Mouse (Mus musculus) embryonic facial prominence, embryonic 14.5 days (tissue): Measurements from ENCODE around the gene Iqck. TPM values are rescaled to one million over a fixed set of nuclear protein-coding genes. Genes with fewer than 3 reads are reported as not detected.

Experiments
- ATAC-seq: fragments of 200-750 bp; cut with Nextera tagmentation; 2 replicates; pipeline ENCODE4 v1.8.0; 2017; ENCODE audit warnings: low read depth, moderate number of reproducible peaks, moderate TSS enrichment
- DNase-seq: peaks from one replicate; pipeline ENCODE4 v3.0.0-alpha.2; 2015; ENCODE audit warnings: low spot score
- H3K27ac ChIP-seq: fragments of 300-500 bp; sonication (generic); replicated peaks from 2 replicates; pipeline ENCODE4 v1.5.1; 2014; ENCODE audit warnings: low read depth, mild to moderate bottlenecking, low read length, moderate library complexity
- H3K27me3 ChIP-seq: fragments of 300-500 bp; sonication (generic); replicated peaks from 2 replicates; pipeline ENCODE4 v1.6.1; 2014; ENCODE audit warnings: low read length; ENCODE audit not compliant: control insufficient read depth, insufficient read depth
- H3K36me3 ChIP-seq: fragments of 300-500 bp; sonication (generic); 2 replicates; pipeline ENCODE4 v1.6.1; 2014; ENCODE audit warnings: low read length, mixed read lengths; ENCODE audit not compliant: control insufficient read depth, insufficient read depth
- H3K4me1 ChIP-seq: fragments of 300-500 bp; sonication (generic); 2 replicates; pipeline ENCODE4 v1.6.1; 2014; ENCODE audit warnings: antibody characterized with exemption, low read length; ENCODE audit not compliant: control insufficient read depth, insufficient read depth
- H3K4me2 ChIP-seq: fragments of 300-500 bp; sonication (generic); 2 replicates; pipeline ENCODE4 v1.6.1; 2014; ENCODE audit warnings: low read depth, mild to moderate bottlenecking, low read length, moderate library complexity, mixed read lengths
- H3K4me3 ChIP-seq: fragments of 300-500 bp; sonication (generic); 2 replicates; pipeline ENCODE4 v1.5.1; 2014; ENCODE audit warnings: low read depth, mild to moderate bottlenecking, low read length
- H3K9ac ChIP-seq: fragments of 300-500 bp; sonication (generic); 2 replicates; pipeline ENCODE4 v1.6.1; 2014; ENCODE audit warnings: low read depth, mild to moderate bottlenecking, low read length, moderate library complexity, mixed read lengths
- H3K9me3 ChIP-seq: fragments of 300-500 bp; sonication (generic); 2 replicates; pipeline ENCODE4 v1.6.1; 2016; ENCODE audit warnings: low read length; ENCODE audit not compliant: control insufficient read depth
- WGBS: fragments of 180-500 bp; shearing (Covaris S2); extraction: QIAGEN DNeasy Blood & Tissue Kit; methylation state at CpG from one replicate; pipeline ENCODE4 v1.1.7; 2014; 5-methylcytosine and 5-hydroxymethylcytosine counted together
- polyA plus RNA-seq: library from polyadenylated mRNA; unstranded; fragments of >200 nt; fragmentation: Nextera tagmentation; extraction: Ambion mirVana; gene quantifications from 2 replicates; pipeline ENCODE4 v1.2.1, GENCODE M21; 2014

The Iqck gene
- polyA plus RNA-seq, 1 experiment from 2014 or later: 4.5 TPM

DNA sequence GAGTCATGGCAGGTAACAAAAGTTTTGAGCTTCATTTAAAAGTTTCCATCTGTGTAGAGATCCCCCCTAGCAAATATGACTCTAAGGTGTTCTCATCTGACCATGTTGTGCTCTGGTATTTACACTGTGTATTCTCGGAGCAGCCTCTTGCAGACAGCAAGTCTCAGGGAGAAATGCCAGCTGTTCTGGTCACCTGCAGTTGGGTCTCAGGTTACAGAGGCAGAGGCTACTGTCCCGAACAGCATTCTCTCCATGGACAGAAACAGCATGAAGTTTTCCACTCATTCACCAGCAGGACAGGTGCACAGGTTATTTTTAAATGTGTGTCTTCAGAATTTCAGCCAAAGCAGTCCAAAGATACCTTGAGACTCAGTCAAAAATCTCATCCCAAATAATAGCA lies 89.3 kb downstream of the Iqck start:
- no peak overlapping the region for H3K4me3 ChIP-seq
- H3K4me1 ChIP-seq: no peaks in the 10 kb centered on the region
- no peaks in the 10 kb centered on the region for H3K9me3 ChIP-seq
- H3K27ac ChIP-seq: no peak overlapping the region
- DNase-seq: peak; percentile 50
- no peaks in the 10 kb centered on the region for H3K27me3 ChIP-seq
- H3K9ac ChIP-seq: no peak overlapping the region
- no peaks in the 10 kb centered on the region for H3K36me3 ChIP-seq
- 0 out of 2 replicates have a peak, but pooled peaks have one; percentile 44 for ATAC-seq
- 9% methylated on average over 2 of the region's 2 CpGs for WGBS
- no peak overlapping the region for H3K4me2 ChIP-seq

GRCm38 (mm10) chr7:118947241-118947640 lies 91.7 kb downstream of the Iqck start:
- H3K4me3 ChIP-seq: no peak overlapping the region
- H3K9me3 ChIP-seq: no peaks in the 10 kb centered on the region
- H3K27ac ChIP-seq: no peak overlapping the region
- no peaks in the 10 kb centered on the region for H3K36me3 ChIP-seq
- no peak overlapping the region for H3K9ac ChIP-seq
- DNase-seq (no peak), ATAC-seq (no peak)
- no peaks in the 10 kb centered on the region for H3K4me1 ChIP-seq
- no peak overlapping the region for H3K4me2 ChIP-seq
- H3K27me3 ChIP-seq: no peaks in the 10 kb centered on the region
- WGBS: 40% methylated on average over 3 of the region's 3 CpGs

DNA sequence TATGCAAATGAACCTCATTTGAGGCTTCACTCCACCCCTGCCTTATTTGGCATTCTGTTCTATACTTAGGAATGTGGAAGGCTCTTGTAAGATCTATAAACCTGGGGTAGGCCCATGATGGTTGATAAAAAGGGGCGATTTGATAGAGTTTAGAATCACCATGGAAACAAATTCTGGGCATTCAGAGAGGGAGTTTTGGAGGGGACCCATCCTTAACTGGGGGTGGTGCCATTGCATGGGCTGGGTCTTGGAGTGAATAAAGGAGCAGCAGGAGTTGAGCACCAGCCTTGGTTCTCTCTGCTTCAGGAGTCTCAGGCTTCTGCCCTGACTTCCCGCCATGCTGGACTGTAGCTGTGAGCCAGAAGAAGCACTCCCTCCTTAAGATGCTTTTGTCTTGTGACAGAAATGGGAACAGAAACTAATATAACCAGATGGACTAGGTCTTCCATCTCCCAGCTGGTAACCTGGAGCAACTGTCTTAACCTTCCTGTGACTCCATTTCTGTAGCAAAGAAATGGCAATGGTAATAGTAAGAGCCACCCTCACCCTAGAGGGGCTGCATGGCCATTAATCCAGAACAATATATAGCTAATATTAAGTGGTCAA lies 93.2 kb downstream of the Iqck start:
- H3K9ac ChIP-seq: no peak overlapping the region
- no peaks in the 10 kb centered on the region for H3K36me3 ChIP-seq
- H3K27me3 ChIP-seq: no peaks in the 10 kb centered on the region
- no peaks in the 10 kb centered on the region for H3K4me1 ChIP-seq
- no peak overlapping the region for H3K27ac ChIP-seq
- DNase-seq: no peak
- H3K9me3 ChIP-seq: no peaks in the 10 kb centered on the region
- 66% methylated on average over 2 of the region's 2 CpGs for WGBS
- no peak overlapping the region for H3K4me2 ChIP-seq
- no peak overlapping the region for H3K4me3 ChIP-seq
- ATAC-seq: no peak

- 46% methylated on average over 7 of the region's 7 CpGs for WGBS
- peak; percentile 59 for DNase-seq
- H3K4me2 ChIP-seq: no peak overlapping the region
Measured at GRCm38 (mm10) chr7:118949749-118950148, 94.2 kb downstream of the Iqck start.

GRCm38 (mm10) chr7:118953626-118954282 lies 98.2 kb downstream of the Iqck start:
- H3K36me3 ChIP-seq: no peaks in the 10 kb centered on the region
- H3K9me3 ChIP-seq: no peaks in the 10 kb centered on the region
- no peak overlapping the region for H3K9ac ChIP-seq
- H3K27ac ChIP-seq: no peak overlapping the region
- DNase-seq (no peak), ATAC-seq (no peak)
- H3K4me1 ChIP-seq: no peaks in the 10 kb centered on the region
- WGBS: 61% methylated on average over 11 of the region's 11 CpGs
- no peak overlapping the region for H3K4me3 ChIP-seq
- H3K27me3 ChIP-seq: no peaks in the 10 kb centered on the region
- no peak overlapping the region for H3K4me2 ChIP-seq

More at GRCm38 (mm10) chr7:118949749-118950148, 94.2 kb downstream of the Iqck start:
- H3K4me3 ChIP-seq: no peak overlapping the region
- no peak overlapping the region for H3K9ac ChIP-seq
- no peaks in the 10 kb centered on the region for H3K36me3 ChIP-seq
- ATAC-seq: no peak
- no peaks in the 10 kb centered on the region for H3K27me3 ChIP-seq
- H3K27ac ChIP-seq: no peak overlapping the region
- H3K4me1 ChIP-seq: no peaks in the 10 kb centered on the region
- no peaks in the 10 kb centered on the region for H3K9me3 ChIP-seq

- 96% methylated on average over 1 of the region's 1 CpGs for WGBS
- no peak for ATAC-seq
- no peaks in the 10 kb centered on the region for H3K27me3 ChIP-seq
Measured at GRCm38 (mm10) chr7:118954968-118955367, 99.4 kb downstream of the Iqck start.

DNA sequence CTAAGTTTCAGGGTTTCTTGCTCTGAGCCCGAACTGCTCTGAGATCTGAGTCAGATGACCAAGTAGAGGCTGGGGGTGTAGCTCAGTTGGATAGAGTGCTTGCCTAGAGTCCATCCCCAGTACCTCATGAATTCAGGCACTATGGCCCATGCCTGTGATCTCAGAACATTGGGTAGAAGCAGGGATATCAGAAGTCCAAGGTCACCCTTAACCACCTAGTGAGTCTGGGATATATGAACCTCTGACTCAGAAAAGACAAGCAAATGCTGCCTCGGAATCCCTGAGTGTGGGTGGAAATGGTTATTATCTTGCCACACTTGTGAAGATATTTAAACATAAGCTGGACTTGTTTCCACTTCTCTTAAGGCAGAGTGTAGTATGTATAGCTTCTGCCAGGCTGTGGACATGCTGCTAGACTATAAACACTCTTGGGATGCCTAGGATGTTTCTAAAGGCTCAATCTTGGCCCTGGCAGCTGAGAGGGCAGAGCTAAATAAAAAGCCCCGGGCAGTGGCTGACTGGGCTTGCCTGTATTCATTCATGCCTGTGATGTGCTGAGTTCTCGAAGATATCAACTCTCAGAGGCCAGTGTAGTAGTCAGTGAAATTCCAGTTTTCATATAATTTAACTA lies 101.2 kb downstream of the Iqck start:
- no peak for ATAC-seq
- no peak overlapping the region for H3K4me3 ChIP-seq
- H3K4me2 ChIP-seq: no peak overlapping the region
- WGBS: 70% methylated on average over 4 of the region's 4 CpGs
- H3K9ac ChIP-seq: no peak overlapping the region
- H3K4me1 ChIP-seq: no peaks in the 10 kb centered on the region
- H3K27me3 ChIP-seq: no peaks in the 10 kb centered on the region
- H3K36me3 ChIP-seq: no peaks in the 10 kb centered on the region
- DNase-seq: no peak
- no peak overlapping the region for H3K27ac ChIP-seq
- no peaks in the 10 kb centered on the region for H3K9me3 ChIP-seq

More at GRCm38 (mm10) chr7:118954968-118955367, 99.4 kb downstream of the Iqck start:
- Histone ChIP-seq H3K9me3 (no peaks in the 10 kb centered on the region), H3K27ac (no peak overlapping the region), H3K4me1 (no peaks in the 10 kb centered on the region), H3K36me3 (no peaks in the 10 kb centered on the region), H3K9ac (no peak overlapping the region), H3K4me3 (no peak overlapping the region), H3K4me2 (no peak overlapping the region)
- no peak for DNase-seq

GRCm38 (mm10) chr7:118959209-118959608 lies 103.7 kb downstream of the Iqck start:
- Histone ChIP-seq H3K4me1 (no peaks in the 10 kb centered on the region), H3K27ac (no peak overlapping the region), H3K9me3 (no peaks in the 10 kb centered on the region), H3K4me3 (no peak overlapping the region), H3K27me3 (no peaks in the 10 kb centered on the region), H3K4me2 (no peak overlapping the region), H3K9ac (no peak overlapping the region), H3K36me3 (no peaks in the 10 kb centered on the region)
- WGBS: 43% methylated on average over 7 of the region's 7 CpGs
- DNase-seq (no peak), ATAC-seq (no peak)
